Mouse (Mus musculus) kidney, adult 9 months (tissue): Measurements from ENCODE around the gene Krt83.
A peak's percentile ranks its signal among the peaks of the same experiment; 100 is the strongest.
"Not testable (repeated sequence)": the region's sequence is repeated elsewhere in the genome, so short reads cannot be mapped to it uniquely, and the experiment has no call there.

Experiments used
- DNase-seq: peaks from one replicate; pipeline ENCODE4 v3.0.0; 2022

The Krt83 gene

GRCm38 (mm10) chr15:101491431-101491830 lies at the start of gene Krt83:
TSS of gene Krt83 (minus strand) at chr15:101491512.
- no peak for DNase-seq

DNA sequence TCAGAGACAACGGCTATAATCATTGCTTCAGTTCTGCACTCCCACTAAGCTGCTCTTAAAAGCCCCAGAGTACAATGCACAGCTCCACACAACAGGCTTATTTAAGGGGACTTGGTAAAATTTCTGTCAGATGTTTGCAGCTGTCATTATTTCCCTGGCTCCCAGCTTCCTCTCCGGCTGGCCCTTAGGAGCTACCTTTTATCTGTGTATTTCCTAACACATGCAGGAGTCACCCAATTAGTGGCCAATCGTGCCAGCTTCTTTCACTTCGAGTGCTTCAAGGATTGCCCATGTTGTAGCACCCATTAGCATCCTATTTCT lies 47.2 kb upstream of the Krt83 start:
- no peak for DNase-seq

DNA sequence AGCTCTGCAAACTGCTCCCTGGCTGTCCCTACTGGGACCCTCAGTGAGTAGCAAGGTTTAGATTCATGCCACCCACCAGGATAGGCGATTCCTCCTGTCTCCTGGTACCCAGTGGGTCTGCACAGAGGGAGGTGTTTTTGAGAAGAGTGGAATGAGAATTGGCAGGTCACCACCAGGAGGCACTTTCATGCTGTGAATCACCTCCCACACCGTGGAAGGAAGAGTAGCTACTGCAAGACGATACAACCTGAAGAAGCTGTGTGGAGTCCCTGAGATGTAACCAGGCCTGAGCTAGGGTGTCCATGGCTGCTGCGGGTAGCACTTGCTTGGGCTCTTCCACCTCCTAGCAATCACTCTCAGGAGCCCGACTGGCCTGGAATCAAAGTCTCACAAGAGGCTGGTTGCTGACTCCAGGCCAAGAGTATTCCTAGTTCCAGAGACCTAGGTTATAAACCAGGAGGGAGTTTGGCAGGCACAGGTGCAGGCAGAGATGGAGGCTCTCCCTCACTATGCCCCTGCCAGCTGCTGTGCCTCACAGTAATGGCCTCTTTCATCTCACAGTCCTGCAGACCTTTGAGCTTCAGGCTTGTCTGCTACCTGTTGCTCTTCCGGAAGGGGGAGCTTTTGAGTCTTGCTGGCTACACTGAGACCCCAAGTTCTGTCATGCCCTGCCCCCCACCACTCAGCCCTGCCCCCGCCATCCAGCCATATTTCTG lies 46.7 kb upstream of the Krt83 start:
- DNase-seq = no peak

- no peak for DNase-seq
These were observed 44.9 kb upstream of the Krt83 start for GRCm38 (mm10) chr15:101536054-101536850.

- no peak for DNase-seq
These were observed 41.4 kb upstream of the Krt83 start, which contains the start of gene Krt84 for GRCm38 (mm10) chr15:101532720-101533119. TSS of gene Krt84 (minus strand) at chr15:101532820.

- peak; percentile 59 for DNase-seq
These were observed 31.4 kb upstream of the Krt83 start for GRCm38 (mm10) chr15:101522556-101523232.

- peak; percentile 76 for DNase-seq
These were observed 28.5 kb upstream of the Krt83 start for GRCm38 (mm10) chr15:101519792-101520191.

GRCm38 (mm10) chr15:101517161-101517560 lies 25.8 kb upstream of the Krt83 start, which contains the start of gene Gm49425:
TSS of gene Gm49425 (minus strand) at chr15:101517261.
- DNase-seq = not testable (repeated sequence)

DNA sequence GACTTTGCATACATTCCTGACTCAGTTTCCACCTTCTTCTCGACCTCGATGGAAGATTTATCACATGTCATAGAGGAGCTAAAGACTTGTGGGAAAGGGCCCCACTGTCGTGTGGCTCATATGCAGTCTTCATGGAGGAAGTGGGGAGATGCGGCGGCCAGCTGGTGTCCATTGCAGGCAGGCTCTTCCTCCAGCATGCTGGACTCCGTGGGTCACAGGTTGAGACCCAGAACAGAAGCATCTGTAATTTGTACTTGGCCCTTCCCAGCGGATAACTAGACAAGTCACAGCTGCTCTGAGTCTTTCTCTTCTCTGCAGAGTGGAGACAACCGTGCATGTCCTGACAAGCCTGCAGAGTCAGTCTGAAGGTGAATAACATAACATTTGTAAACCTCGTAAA lies 16.9 kb upstream of the Krt83 start:
- peak; percentile 11 for DNase-seq

DNA sequence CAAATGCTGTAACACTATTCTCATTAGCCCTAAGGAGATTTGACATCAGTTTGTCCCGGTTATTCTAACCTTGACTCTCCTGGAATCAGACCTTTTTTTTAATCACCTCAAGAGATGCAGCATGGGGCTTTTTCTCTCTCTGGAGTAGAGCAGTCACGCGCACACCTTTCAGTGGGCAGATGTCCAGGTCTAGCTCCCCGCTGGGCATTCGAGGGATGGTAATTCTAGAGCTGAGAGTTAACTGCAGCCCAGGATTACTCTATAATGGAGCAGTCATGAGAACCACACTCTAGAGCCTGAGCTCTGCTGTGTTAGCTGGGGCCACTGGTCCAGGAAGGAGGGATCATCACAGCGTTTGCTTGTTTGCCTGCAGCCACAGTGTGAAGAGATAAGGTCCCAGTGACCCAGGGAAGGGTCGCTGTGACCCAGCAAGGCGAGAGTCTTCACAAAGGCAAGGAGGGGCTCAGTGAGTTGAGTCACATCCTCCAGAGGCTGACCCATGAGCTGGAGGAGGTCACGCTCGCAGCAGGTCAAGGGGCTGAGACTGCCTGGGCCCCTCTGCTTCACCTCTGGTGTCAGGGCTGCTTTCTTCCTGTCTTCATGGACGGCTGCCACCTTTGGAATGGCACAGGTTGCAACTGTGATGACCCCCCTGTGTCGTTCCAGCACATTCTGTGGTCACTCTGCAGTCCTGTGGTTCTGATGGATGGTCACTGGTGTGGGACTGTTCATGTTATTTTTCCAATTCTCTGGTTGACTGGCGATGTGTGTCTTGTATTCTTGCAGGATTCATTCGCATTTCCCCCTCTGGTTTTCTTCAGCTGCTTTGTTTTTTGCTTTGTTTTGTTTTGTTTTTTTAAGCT lies 15.8 kb upstream of the Krt83 start:
- peak; percentile 33 for DNase-seq

- peak; percentile 58 for DNase-seq
These were observed 5.9 kb upstream of the Krt83 start for GRCm38 (mm10) chr15:101497181-101497580.

DNA sequence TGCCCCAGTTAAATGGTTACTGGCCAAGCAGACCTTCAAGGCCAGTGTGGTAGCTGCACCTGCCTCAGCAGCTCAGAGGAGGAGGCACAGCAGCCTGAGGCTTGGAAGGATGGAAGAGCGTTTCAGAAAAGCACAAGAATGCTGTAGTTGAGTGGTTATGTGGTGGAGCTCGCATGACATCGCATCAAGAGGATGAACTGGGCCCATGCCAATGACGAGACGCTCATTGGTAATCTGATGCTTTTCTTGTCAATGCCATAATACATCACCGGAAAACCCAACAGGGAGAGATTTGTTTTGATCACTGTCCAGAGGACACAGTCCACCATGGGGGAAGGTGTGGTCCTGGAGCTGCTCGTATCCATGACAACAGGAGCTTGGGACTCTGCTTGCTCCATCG lies 4.0 kb upstream of the Krt83 start:
- no peak for DNase-seq

GRCm38 (mm10) chr15:101494203-101494602 lies 2.9 kb upstream of the Krt83 start:
- no peak for DNase-seq

- no peak for DNase-seq
These were observed 2.4 kb upstream of the Krt83 start for GRCm38 (mm10) chr15:101493713-101494112.

- DNase-seq = no peak
These were observed 1.4 kb upstream of the Krt83 start for GRCm38 (mm10) chr15:101492718-101493117.

- DNase-seq = no peak
These were observed 5.2 kb downstream of the Krt83 start for GRCm38 (mm10) chr15:101485911-101486635.

DNA sequence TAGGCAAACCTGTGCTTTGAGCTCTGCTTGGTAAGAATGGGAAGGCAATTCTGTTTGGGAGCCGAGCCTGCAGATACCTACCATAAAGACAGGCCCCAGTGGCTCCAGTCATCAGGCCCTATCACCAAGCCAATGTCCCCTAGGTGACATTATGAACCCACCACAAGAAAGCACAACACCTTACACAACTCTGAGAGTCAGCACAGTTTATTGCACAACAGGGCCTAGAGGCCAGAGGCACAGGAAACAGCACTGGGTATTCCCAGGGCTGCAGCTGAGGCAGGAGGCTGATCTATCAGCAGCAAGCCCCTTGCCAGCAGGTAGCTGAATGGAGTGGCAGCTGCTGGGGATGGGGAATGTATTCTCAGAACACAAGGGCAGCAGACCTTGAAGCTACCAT lies 6.4 kb downstream of the Krt83 start:
- no peak for DNase-seq

DNA sequence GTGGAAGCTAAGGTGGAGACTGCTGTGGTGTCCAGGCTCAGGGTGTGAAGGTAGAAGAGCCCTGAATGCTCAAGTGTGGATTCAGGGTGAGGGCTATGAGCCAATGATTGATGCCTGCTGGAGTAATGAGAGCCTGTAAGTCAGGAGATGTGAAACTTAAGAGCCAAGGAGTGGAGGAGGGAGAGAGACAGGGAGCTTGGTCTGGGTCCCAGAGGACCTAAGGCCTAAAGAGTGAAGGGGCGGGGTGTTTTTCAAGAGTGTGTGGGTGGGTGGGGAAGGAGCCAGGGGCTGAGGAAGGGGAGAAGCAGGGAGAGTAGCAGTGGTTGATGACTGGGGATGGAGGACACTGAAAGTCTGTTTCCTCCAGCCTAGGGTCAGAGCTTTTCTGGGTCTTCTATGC lies 7.7 kb downstream of the Krt83 start:
- DNase-seq = no peak

DNA sequence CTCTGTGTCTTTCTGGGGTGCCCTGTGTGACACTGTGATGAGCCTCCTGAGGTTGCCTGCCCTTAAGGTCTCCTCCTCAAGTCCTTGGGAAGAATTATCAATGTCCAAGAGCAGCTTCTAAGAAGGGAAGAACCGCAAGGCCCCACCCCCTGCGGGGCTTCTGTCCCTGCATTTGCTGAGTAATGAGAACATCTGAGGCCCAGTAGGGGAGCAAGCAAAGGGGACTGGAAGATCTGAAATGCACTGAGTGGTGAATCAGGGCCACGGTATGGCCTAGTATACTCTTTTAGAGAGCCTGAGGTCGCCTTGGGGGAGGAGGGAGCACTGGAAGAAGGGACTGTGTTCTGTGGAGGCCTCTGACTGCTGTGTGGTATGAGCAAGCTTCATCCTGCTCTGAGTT lies 9.3 kb downstream of the Krt83 start:
- DNase-seq = no peak

GRCm38 (mm10) chr15:101479666-101480060 lies 11.6 kb downstream of the Krt83 start:
- DNase-seq = no peak

GRCm38 (mm10) chr15:101479007-101479665 lies 12.2 kb downstream of the Krt83 start:
- DNase-seq = peak; percentile 20
